Mouse (Mus musculus): ENCODE measurements around the gene Taf5. TPM values are rescaled to one million over a fixed set of nuclear protein-coding genes. Genes with fewer than 3 reads are reported as not detected.

The Taf5 gene
- polyA plus RNA-seq, 1 experiment from 2014 or later: 4.3 TPM

- Histone ChIP-seq H3K27ac (ENCODE audit: low read length) (no peak overlapping the region), H3K27me3 (ENCODE audit: insufficient read depth, low read length) (no peaks in the 10 kb centered on the region), H3K4me3 (ENCODE audit: low read length) (no peak overlapping the region), H3K9me3 (ENCODE audit: low read length) (no peaks in the 10 kb centered on the region), H3K4me2 (replicated peaks; ENCODE audit: low read depth, low read length) (no peak overlapping the region), H3K9ac (replicated peaks; ENCODE audit: low read length) (no peak overlapping the region), H3K4me1 (ENCODE audit: insufficient read depth, low read length) (no peaks in the 10 kb centered on the region), H3K36me3 (ENCODE audit: insufficient read depth, low read length) (peaks cover 85% of the 10 kb centered on the region)
- no peak for ATAC-seq (ENCODE audit: low FRiP score, low TSS enrichment)
- 91% methylated on average over 9 of the region's 9 CpGs for WGBS
Measured at GRCm38 (mm10) chr19:47104641-47105271, 37.2 kb downstream of the Taf5 start.

- Histone ChIP-seq H3K27ac (ENCODE audit: low read length) (no peak overlapping the region), H3K27me3 (ENCODE audit: insufficient read depth, low read length) (no peaks in the 10 kb centered on the region), H3K36me3 (ENCODE audit: insufficient read depth, low read length) (peaks cover 61% of the 10 kb centered on the region), H3K9ac (replicated peaks; ENCODE audit: low read length) (no peak overlapping the region), H3K9me3 (ENCODE audit: low read length) (no peaks in the 10 kb centered on the region), H3K4me3 (ENCODE audit: low read length) (no peak overlapping the region), H3K4me2 (replicated peaks; ENCODE audit: low read depth, low read length) (no peak overlapping the region), H3K4me1 (ENCODE audit: insufficient read depth, low read length) (no peaks in the 10 kb centered on the region)
- WGBS: 83% methylated on average over 2 of the region's 2 CpGs
- ATAC-seq (ENCODE audit: low FRiP score, low TSS enrichment): no peak
Measured at GRCm38 (mm10) chr19:47118634-47119033, 51.1 kb downstream of the Taf5 start.

- Histone ChIP-seq H3K4me3 (ENCODE audit: low read length) (no peak overlapping the region), H3K9me3 (ENCODE audit: low read length) (no peaks in the 10 kb centered on the region), H3K9ac (replicated peaks; ENCODE audit: low read length) (no peak overlapping the region), H3K4me1 (ENCODE audit: insufficient read depth, low read length) (no peaks in the 10 kb centered on the region), H3K4me2 (replicated peaks; ENCODE audit: low read depth, low read length) (no peak overlapping the region), H3K27ac (ENCODE audit: low read length) (no peak overlapping the region), H3K27me3 (ENCODE audit: insufficient read depth, low read length) (no peaks in the 10 kb centered on the region), H3K36me3 (ENCODE audit: insufficient read depth, low read length) (peaks cover 52% of the 10 kb centered on the region)
- ATAC-seq (ENCODE audit: low FRiP score, low TSS enrichment): no peak
- 46% methylated on average over 4 of the region's 4 CpGs for WGBS
Measured at GRCm38 (mm10) chr19:47121054-47121453, 53.5 kb downstream of the Taf5 start.

DNA sequence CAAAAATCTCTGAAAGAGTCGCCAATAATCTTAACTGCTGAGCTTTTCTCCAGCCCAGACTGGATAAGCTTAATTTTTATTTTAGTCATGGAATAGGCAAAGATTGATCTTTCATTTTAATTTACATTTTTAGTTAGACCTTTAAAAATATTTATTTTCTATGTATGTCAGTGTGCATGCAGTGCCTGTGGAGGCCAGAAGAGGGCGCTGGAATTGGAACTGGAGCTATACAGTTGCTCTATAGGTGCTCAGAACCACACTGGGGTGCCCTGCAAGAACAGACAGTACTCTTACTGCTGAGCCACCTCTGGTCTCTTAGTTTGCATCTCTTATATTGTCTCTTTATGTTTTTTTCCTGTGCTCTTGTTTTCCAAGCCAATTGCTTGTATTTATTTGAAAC is 55.3 kb downstream of the Taf5 start:
- WGBS: 15% methylated on average over 2 of the region's 2 CpGs
- no peak overlapping the region for H3K9ac ChIP-seq (replicated peaks; ENCODE audit: low read length)
- no peak overlapping the region for H3K27ac ChIP-seq (ENCODE audit: low read length)
- no peak for ATAC-seq (ENCODE audit: low FRiP score, low TSS enrichment)
- H3K4me3 ChIP-seq (ENCODE audit: low read length): no peak overlapping the region
- H3K9me3 ChIP-seq (ENCODE audit: low read length): no peaks in the 10 kb centered on the region
- H3K27me3 ChIP-seq (ENCODE audit: insufficient read depth, low read length): no peaks in the 10 kb centered on the region
- no peak overlapping the region for H3K4me2 ChIP-seq (replicated peaks; ENCODE audit: low read depth, low read length)
- H3K4me1 ChIP-seq (ENCODE audit: insufficient read depth, low read length): no peaks in the 10 kb centered on the region
- peaks cover 53% of the 10 kb centered on the region for H3K36me3 ChIP-seq (ENCODE audit: insufficient read depth, low read length)

DNA sequence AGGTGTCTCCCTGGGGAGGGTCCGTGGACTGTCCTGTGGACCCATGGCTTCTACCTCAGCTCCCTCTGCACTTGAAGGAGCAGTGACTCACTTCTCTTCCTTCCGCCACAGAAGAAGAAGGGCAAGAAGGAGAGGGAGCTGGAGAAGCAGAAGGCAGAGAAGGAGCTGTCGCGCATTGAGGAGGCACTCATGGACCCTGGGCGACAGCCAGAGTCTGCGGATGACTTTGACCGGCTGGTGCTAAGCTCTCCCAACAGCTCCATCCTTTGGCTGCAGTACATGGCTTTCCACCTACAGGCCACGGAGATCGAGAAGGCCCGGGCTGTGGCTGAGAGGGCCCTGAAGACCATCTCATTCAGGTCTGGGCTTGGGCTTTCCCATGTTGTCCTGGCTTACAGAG is 60.6 kb downstream of the Taf5 start:
- 94% methylated on average over 10 of the region's 10 CpGs for WGBS
- ATAC-seq (ENCODE audit: low FRiP score, low TSS enrichment): no peak
- no peak overlapping the region for H3K9ac ChIP-seq (replicated peaks; ENCODE audit: low read length)
- H3K9me3 ChIP-seq (ENCODE audit: low read length): no peaks in the 10 kb centered on the region
- no peak overlapping the region for H3K27ac ChIP-seq (ENCODE audit: low read length)
- H3K27me3 ChIP-seq (ENCODE audit: insufficient read depth, low read length): no peaks in the 10 kb centered on the region
- no peak overlapping the region for H3K4me3 ChIP-seq (ENCODE audit: low read length)
- no peaks in the 10 kb centered on the region for H3K4me1 ChIP-seq (ENCODE audit: insufficient read depth, low read length)
- H3K36me3 ChIP-seq (ENCODE audit: insufficient read depth, low read length): peaks cover 77% of the 10 kb centered on the region
- no peak overlapping the region for H3K4me2 ChIP-seq (replicated peaks; ENCODE audit: low read depth, low read length)

DNA sequence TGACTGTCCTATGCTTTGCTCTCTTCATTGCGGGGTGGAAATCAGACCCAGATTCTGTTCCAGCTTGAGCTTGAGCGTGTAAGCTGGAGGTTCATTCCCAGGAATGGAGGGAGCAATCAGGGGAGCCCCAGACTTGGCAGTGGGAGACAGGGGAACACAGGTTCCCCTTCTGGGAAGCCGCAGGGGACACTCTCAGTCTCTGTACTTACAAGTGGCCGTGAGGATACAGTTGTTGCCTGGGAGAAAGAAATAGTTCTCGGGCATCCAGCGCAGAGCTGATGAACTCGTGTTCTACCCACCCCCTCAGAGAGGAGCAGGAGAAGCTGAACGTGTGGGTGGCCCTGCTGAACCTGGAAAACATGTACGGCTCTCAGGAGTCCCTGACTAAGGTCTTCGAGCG is 61.3 kb downstream of the Taf5 start:
- Histone ChIP-seq H3K36me3 (ENCODE audit: insufficient read depth, low read length) (peaks cover 77% of the 10 kb centered on the region), H3K4me2 (replicated peaks; ENCODE audit: low read depth, low read length) (no peak overlapping the region), H3K27me3 (ENCODE audit: insufficient read depth, low read length) (no peaks in the 10 kb centered on the region), H3K9me3 (ENCODE audit: low read length) (no peaks in the 10 kb centered on the region), H3K27ac (ENCODE audit: low read length) (no peak overlapping the region), H3K4me1 (ENCODE audit: insufficient read depth, low read length) (no peaks in the 10 kb centered on the region), H3K9ac (replicated peaks; ENCODE audit: low read length) (no peak overlapping the region), H3K4me3 (ENCODE audit: low read length) (no peak overlapping the region)
- ATAC-seq (ENCODE audit: low FRiP score, low TSS enrichment): no peak
- 88% methylated on average over 11 of the region's 11 CpGs for WGBS

DNA sequence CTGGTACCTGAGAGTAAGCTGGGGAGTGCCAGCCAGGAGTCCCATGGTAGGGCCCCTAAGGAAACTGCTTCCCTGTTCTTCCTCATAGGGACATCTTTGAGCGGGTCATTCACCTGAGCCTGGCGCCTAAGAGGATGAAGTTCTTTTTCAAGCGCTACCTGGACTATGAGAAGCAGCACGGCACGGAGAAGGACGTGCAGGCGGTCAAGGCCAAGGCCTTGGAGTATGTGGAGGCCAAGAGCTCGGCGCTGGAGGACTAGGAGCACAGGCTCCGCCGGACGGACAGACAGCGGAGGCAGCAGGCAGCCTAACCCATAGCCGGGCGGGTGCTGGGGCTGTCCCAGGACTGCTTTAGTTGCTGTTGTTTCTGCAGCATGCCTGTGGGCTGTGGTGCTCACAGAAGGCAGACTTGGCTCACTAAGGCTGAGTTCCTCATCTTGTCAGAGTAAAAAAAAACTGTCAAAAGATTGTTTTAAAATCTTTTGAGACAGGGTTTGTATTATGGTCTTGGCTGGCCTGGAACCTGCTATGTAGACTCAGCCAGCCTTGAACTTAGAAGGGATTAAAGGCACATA is 63.1 kb downstream of the Taf5 start:
- H3K4me2 ChIP-seq (replicated peaks; ENCODE audit: low read depth, low read length): no peak overlapping the region
- no peak overlapping the region for H3K4me3 ChIP-seq (ENCODE audit: low read length)
- H3K4me1 ChIP-seq (ENCODE audit: insufficient read depth, low read length): no peaks in the 10 kb centered on the region
- H3K27ac ChIP-seq (ENCODE audit: low read length): no peak overlapping the region
- 94% methylated on average over 15 of the region's 15 CpGs for WGBS
- no peak overlapping the region for H3K9ac ChIP-seq (replicated peaks; ENCODE audit: low read length)
- peaks cover 72% of the 10 kb centered on the region for H3K36me3 ChIP-seq (ENCODE audit: insufficient read depth, low read length)
- no peak for ATAC-seq (ENCODE audit: low FRiP score, low TSS enrichment)
- no peaks in the 10 kb centered on the region for H3K9me3 ChIP-seq (ENCODE audit: low read length)
- H3K27me3 ChIP-seq (ENCODE audit: insufficient read depth, low read length): no peaks in the 10 kb centered on the region

Other genes with a start within 250 kb of the Taf5 start
- gene Ina, start 53.0 kb upstream of the Taf5 start, polyA plus RNA-seq (2015; fragmentation: Nextera tagmentation; extraction: Ambion mirVana): 0.71 and 2.1 TPM in 2 replicates
- 77.5 and 89.4 TPM in 2 replicates for gene Nt5c2, start 52.6 kb upstream of the Taf5 start, polyA plus RNA-seq (2015; fragmentation: Nextera tagmentation; extraction: Ambion mirVana)
- 20.2 and 25.6 TPM in 2 replicates for gene Pcgf6, start 16.8 kb upstream of the Taf5 start, polyA plus RNA-seq (2015; fragmentation: Nextera tagmentation; extraction: Ambion mirVana)
- gene Usmg5, start 22.9 kb downstream of the Taf5 start, polyA plus RNA-seq (2015; fragmentation: Nextera tagmentation; extraction: Ambion mirVana): 1,146 and 1,154 TPM in 2 replicates
- 9.3 and 10.3 TPM in 2 replicates for gene Pdcd11, start 23.0 kb downstream of the Taf5 start, polyA plus RNA-seq (2015; fragmentation: Nextera tagmentation; extraction: Ambion mirVana)
- gene Calhm2, start 70.5 kb downstream of the Taf5 start, polyA plus RNA-seq (2015; fragmentation: Nextera tagmentation; extraction: Ambion mirVana): 8.5 and 8.7 TPM in 2 replicates
- gene Calhm1, start 76.5 kb downstream of the Taf5 start, polyA plus RNA-seq (2015; fragmentation: Nextera tagmentation; extraction: Ambion mirVana): not detected in 2 replicates
- not detected in 2 replicates for gene Calhm3, start 90.0 kb downstream of the Taf5 start, polyA plus RNA-seq (2015; fragmentation: Nextera tagmentation; extraction: Ambion mirVana)
- 5.5 and 6.0 TPM in 2 replicates for gene Neurl1a, start 111.1 kb downstream of the Taf5 start, polyA plus RNA-seq (2015; fragmentation: Nextera tagmentation; extraction: Ambion mirVana)

Measured in kidney, embryonic 16.5 days (tissue).